Mouse (Mus musculus) midbrain, embryonic 10.5 days (tissue): ENCODE measurements around the gene Nos2. TPM values are rescaled to one million over a fixed set of nuclear protein-coding genes. Genes with fewer than 3 reads are reported as not detected.

Experiments used
- DNase-seq: peaks from one replicate; pipeline ENCODE4 v3.0.0-alpha.2; 2017; ENCODE audit warnings: low spot score
- H3K27ac ChIP-seq: fragments of 300-500 bp; sonication (generic); replicated peaks from 2 replicates; pipeline ENCODE4 v1.5.1; 2016; ENCODE audit warnings: mild to moderate bottlenecking
- H3K27me3 ChIP-seq: fragments of 300-500 bp; sonication (generic); 2 replicates; pipeline ENCODE4 v1.6.1; 2016; ENCODE audit warnings: low read depth, mild to moderate bottlenecking; ENCODE audit not compliant: poor library complexity, severe bottlenecking
- H3K36me3 ChIP-seq: fragments of 300-500 bp; sonication (generic); 2 replicates; pipeline ENCODE4 v1.6.1; 2016; ENCODE audit warnings: mild to moderate bottlenecking, moderate library complexity
- H3K4me1 ChIP-seq: fragments of 300-500 bp; sonication (generic); 2 replicates; pipeline ENCODE4 v1.6.1; 2016
- H3K4me3 ChIP-seq: fragments of 300-500 bp; sonication (generic); 2 replicates; pipeline ENCODE4 v1.5.1; 2016; ENCODE audit warnings: mild to moderate bottlenecking, moderate library complexity
- H3K9me3 ChIP-seq: fragments of 300-500 bp; sonication (generic); replicated peaks from 2 replicates; pipeline ENCODE4 v1.6.1; 2016; ENCODE audit warnings: mild to moderate bottlenecking
- WGBS: fragments of 180-500 bp; shearing (Covaris S2); methylation state at CpG from one replicate; pipeline ENCODE4 v1.1.7; 2016; 5-methylcytosine and 5-hydroxymethylcytosine counted together
- polyA plus RNA-seq: library from polyadenylated mRNA; unstranded; fragments of >200 nt; fragmentation: Nextera tagmentation; extraction: Ambion mirVana; gene quantifications from 2 replicates; pipeline ENCODE4 v1.2.1, GENCODE M21; 2016

Gene Nos2
- polyA plus RNA-seq, 1 experiment from 2014 or later, result 0.93 TPM

DNA sequence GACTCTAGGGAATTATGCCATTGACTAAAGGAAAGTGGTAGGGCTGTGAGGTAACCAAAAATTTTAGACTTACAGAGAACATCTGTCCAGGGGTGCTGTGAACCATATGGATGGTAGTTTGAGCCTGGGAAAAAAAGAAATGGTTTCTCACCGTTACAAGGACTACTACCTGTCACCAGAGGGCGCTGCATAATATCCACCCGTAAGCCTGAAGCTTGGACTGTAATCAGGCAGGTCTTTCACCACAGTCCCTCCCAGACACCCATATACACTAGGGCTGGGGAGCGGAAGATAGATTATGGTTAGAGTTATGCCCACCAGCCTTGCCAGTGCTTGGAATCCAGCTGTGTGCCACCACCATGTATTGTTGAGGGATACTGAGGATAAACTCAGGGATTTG lies 46.8 kb downstream of the Nos2 start:
- Histone ChIP-seq H3K9me3 (no peaks in the 10 kb centered on the region), H3K27ac (no peak overlapping the region), H3K4me1 (peaks cover 4% of the 10 kb centered on the region), H3K27me3 (no peaks in the 10 kb centered on the region), H3K4me3 (no peak overlapping the region), H3K36me3 (no peaks in the 10 kb centered on the region)
- WGBS, result 28% methylated on average over 4 of the region's 4 CpGs
- peak; percentile 35 for DNase-seq

DNA sequence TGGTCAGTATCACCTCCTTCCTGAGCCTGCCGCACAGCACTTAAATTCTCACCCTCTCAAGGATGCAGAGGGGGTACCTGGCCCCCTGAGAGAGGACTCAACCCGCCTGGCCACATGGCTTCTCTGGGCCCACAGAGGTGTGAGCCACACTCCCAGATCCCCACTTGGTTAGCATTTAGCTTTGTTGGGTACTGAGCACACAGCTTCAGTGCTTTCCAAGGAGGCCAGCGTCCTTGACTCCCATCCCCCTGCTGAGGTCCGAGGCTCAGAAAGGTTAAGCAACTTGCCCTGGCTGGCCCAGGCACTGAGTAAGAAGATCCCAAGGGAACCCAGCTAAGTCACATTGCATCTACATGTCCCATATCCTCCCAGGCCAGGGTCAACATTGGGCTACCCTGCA lies 47.5 kb downstream of the Nos2 start:
- DNase-seq, result no peak

DNA sequence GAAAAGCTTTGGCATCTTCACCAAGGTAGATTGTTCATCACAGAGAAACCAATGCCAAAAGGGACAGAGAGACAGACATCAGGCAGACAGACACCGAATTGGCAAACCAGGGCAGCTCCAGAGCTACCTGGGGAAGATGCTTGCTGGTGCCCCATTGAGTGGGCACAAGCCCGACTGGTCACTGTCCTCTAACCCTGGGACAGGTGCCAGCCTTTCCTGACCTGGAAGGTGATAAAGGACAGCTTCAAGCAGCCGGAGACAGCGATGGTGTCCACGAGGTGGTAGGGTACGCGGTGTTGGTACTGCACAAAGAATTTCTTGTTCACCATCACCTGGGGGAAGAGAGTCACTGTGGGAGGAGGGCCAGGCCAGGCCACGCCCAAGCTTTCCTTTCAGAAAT lies 50.5 kb downstream of the Nos2 start:
- WGBS, result 92% methylated on average over 8 of the region's 8 CpGs
- H3K27me3 ChIP-seq, result no peaks in the 10 kb centered on the region
- no peaks in the 10 kb centered on the region for H3K36me3 ChIP-seq
- H3K27ac ChIP-seq, result no peak overlapping the region
- H3K4me1 ChIP-seq, result peaks cover 21% of the 10 kb centered on the region
- H3K9me3 ChIP-seq, result no peaks in the 10 kb centered on the region
- H3K4me3 ChIP-seq, result no peak overlapping the region
- DNase-seq, result no peak

More for the DNA sequence above, 47.5 kb downstream of the Nos2 start:
- Histone ChIP-seq H3K36me3 (no peaks in the 10 kb centered on the region), H3K9me3 (no peaks in the 10 kb centered on the region), H3K4me1 (peaks cover 12% of the 10 kb centered on the region), H3K4me3 (no peak overlapping the region), H3K27ac (no peak overlapping the region), H3K27me3 (no peaks in the 10 kb centered on the region)
- WGBS, result 84% methylated on average over 4 of the region's 4 CpGs

DNA sequence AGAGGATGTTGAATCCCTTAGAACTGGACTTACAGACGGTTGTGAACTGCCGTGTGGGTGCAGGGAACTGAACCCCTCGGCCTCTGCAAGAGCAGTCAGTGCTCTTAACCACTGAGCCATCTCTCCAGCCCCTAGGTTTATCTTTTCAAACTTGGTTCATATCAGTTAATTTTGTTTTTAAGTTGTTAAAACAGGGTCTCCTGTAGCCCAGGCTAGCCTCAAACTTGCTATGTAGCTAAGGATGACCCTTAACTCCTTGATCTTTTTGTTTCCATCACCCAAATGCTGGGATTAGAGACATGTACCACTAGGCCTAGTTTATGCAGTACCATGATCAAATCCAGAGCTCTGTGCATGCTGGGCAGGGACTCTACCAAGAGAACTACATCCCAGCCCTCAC lies 51.2 kb downstream of the Nos2 start:
- H3K4me3 ChIP-seq, result no peak overlapping the region
- 94% methylated on average over 3 of the region's 3 CpGs for WGBS
- H3K4me1 ChIP-seq, result peaks cover 21% of the 10 kb centered on the region
- no peaks in the 10 kb centered on the region for H3K9me3 ChIP-seq
- H3K27me3 ChIP-seq, result no peaks in the 10 kb centered on the region
- no peak for DNase-seq
- no peak overlapping the region for H3K27ac ChIP-seq
- H3K36me3 ChIP-seq, result no peaks in the 10 kb centered on the region

DNA sequence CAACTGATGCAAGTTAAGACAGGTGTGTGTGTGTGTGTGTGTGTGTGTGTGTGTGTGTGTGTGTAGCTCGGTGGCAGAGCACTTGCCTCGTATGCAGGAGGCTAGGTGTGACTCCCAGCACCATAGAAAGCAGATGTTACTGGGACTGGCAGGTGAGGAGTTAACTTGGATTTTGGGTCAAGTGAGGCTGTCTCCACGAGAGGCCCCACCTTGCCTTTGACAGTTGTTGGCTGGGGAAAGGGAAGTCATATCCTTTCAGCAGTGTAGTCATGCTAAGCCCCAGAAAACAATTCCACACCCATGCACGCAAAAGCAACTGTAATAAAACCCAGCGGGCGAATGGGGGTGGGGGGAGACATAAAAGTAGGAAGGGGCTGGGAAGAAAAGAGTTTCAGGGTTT lies 51.7 kb downstream of the Nos2 start:
- Histone ChIP-seq H3K36me3 (no peaks in the 10 kb centered on the region), H3K4me3 (no peak overlapping the region), H3K9me3 (no peaks in the 10 kb centered on the region), H3K27me3 (no peaks in the 10 kb centered on the region), H3K4me1 (peaks cover 21% of the 10 kb centered on the region), H3K27ac (no peak overlapping the region)
- 67% methylated on average over 6 of the region's 6 CpGs for WGBS
- DNase-seq, result no peak

DNA sequence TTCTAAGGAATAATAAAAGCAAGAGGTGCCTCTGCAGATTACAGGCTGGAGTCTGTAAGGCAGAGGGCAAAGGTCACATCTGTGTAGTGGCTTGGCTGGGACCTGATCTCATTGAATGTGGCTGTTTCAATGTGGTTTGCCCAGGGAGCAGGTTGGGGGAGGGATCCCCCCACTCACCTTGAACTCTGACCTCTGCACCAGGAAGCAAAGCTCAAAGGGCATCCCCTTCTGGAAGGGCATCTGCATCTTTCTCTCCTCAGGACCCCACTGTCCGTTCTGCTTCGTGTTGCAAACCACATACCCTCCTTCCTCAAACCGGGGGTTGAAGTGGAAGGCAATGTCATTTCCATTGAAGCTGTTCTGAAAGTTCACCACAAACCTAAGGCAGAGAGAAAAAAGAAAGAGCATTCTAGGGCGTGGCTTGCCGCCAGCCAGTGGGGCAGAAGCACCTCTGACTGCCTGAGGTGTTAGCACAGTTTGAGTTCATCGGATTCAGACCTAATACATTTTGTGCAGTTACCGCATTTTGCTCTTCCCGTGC lies 52.3 kb downstream of the Nos2 start:
- Histone ChIP-seq H3K9me3 (no peaks in the 10 kb centered on the region), H3K36me3 (no peaks in the 10 kb centered on the region), H3K27me3 (no peaks in the 10 kb centered on the region), H3K4me3 (no peak overlapping the region), H3K27ac (0 out of 2 replicates have a peak overlapping the region, but pooled peaks have one; percentile 28), H3K4me1 (peaks cover 21% of the 10 kb centered on the region)
- 74% methylated on average over 8 of the region's 8 CpGs for WGBS
- peak; percentile 18 for DNase-seq

DNA sequence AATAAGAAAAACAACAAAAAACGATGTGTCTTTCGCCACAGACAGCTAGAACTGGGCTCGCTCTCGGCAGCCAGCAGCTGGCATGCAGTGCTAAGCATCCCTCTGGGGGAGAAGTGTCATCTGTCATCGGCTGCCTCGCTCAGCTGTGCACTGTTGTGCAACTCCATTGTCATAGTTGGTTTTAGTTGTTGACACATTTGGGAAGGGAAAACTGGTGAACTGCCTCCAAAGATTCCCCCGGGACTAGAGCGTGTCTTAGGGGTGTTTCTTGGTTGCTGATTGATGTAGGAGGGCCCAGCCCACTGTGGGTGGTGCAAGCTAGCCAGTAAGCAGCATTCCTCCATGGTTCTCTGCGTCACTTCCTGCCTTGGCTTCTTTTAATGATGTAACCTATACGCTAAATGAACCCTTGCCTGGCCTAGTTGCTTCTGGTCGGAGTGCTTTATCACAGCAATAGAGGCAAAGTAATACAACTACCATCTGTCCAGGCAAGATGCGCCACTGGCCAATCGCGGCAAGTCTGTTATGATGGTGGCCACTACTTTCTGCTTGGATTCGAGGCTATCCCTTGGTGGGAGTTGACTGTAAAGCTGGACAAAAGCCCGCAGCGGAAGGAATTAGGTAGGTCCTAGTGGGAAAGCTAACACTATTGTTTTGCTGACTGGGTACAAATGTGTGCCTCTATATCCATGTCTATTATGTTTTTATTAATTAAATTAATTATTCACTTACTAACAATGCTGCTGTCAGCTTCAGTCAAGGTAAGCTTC lies 53.0 kb downstream of the Nos2 start:
- 78% methylated on average over 17 of the region's 17 CpGs for WGBS
- no peak overlapping the region for H3K27ac ChIP-seq
- DNase-seq, result no peak

DNA sequence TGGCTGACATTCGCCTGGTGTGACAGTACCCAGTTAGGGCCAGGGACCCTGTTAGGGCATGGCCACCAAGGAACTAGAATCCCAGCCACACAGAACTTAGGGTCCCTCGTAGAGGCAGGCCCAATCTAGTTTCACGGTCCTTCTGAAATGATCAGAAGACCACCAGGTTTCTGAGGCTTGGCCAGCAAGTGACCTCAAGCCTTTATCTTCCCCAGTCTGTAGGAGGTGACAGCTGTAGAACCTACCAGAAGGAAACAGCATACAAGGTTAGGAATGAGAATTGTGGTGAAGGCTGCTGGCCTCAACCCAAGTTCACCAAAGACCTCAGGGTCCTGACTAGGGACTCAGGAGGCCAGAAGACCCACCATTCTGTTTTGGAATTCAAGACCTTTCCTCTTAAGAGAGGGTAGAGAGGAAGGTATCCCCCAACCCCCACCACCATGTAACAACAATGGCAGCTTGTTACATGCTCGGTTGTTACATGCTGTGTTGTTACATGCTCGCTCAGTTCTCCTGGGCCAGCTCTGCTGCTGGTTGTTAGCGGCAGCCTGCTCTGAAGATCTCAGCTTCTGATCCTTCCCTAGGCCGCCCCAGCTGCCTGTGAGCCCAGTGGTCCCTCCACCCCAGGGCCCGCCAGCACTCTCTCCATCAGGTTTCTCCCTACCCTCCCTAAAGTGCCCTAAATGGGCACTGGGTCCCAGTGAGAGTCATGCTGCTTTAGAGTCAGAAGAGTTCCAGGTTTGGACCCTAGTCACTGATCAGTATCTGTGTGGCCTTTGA lies 56.3 kb downstream of the Nos2 start:
- Histone ChIP-seq H3K36me3 (no peaks in the 10 kb centered on the region), H3K4me1 (peaks cover 21% of the 10 kb centered on the region), H3K27ac (no peak overlapping the region), H3K4me3 (no peak overlapping the region), H3K9me3 (no peaks in the 10 kb centered on the region), H3K27me3 (no peaks in the 10 kb centered on the region)
- WGBS, result 82% methylated on average over 8 of the region's 8 CpGs
- DNase-seq, result no peak

More for the DNA sequence above, 53.0 kb downstream of the Nos2 start:
- Histone ChIP-seq H3K36me3 (no peaks in the 10 kb centered on the region), H3K4me3 (no peak overlapping the region), H3K27me3 (no peaks in the 10 kb centered on the region), H3K4me1 (peaks cover 21% of the 10 kb centered on the region), H3K9me3 (no peaks in the 10 kb centered on the region)

DNA sequence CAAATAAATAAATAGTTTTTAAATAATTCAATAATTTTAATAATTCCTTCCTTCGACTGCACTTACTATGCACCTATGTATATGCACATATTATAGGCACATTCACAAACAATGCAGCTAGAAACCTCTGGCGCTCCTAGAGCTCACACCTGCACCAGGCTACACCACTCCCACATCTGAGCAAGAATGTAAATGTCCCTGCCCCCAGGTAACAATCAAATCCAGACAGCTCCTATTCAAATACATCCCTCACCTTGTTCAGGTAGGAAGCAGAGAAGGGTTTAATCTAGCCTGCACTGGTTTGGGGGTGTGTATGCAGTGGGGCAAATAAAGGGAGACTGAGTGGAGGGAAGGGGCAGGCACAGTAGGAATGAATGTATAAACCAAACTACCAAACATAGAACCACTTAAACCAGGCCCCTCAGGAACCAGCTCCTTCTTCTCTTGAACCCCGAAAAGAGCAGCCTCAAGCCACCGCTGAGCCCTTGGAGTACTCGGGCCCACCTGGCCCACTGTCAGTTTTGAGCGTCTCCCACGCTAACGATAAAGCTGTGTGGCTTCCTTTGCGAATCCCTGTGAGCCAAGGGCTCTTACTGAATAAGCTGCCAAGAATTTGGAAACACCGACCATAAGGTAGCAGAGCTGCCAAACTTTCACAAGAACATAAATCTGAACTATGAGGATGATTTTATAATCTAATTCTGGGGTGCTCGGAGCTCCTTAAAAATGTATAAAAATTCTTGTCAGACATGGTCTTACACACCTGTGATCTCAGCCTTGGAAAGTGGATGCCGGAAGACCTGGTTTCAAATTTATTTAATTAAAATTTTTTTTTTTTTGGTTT lies 57.8 kb downstream of the Nos2 start:
- H3K27me3 ChIP-seq, result no peaks in the 10 kb centered on the region
- H3K4me3 ChIP-seq, result no peak overlapping the region
- no peaks in the 10 kb centered on the region for H3K9me3 ChIP-seq
- 87% methylated on average over 12 of the region's 12 CpGs for WGBS
- DNase-seq, result no peak
- no peaks in the 10 kb centered on the region for H3K36me3 ChIP-seq
- no peak overlapping the region for H3K27ac ChIP-seq
- peaks cover 7% of the 10 kb centered on the region for H3K4me1 ChIP-seq

DNA sequence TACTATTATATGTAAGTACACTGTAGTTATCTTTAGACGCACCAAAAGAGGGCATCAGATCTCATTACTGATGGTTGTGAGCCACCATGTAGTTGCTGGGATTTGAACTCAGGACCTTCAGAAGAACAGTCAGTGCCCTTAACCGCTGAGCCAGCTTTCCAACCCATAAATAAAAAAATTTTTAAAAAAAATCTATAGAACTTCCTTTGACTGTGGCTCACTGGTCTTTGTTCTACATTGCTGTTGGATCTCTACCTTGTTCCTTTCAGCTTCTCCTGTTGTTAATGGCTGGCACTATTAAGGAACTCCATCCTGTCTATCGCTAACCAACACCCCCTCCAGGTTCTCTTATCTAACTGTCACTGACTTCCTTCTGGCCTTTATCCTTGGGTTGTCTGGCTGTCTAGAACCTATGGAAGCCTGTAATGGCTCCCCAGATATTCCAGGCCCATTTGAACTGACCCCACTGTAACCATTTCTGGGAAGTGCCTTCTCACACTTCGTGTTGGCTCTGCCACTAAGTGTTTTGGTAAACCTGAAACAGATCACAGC lies 59.6 kb downstream of the Nos2 start:
- Histone ChIP-seq H3K27me3 (no peaks in the 10 kb centered on the region), H3K27ac (no peak overlapping the region), H3K9me3 (no peaks in the 10 kb centered on the region), H3K4me1 (no peaks in the 10 kb centered on the region), H3K4me3 (no peak overlapping the region), H3K36me3 (no peaks in the 10 kb centered on the region)
- WGBS, result 85% methylated on average over 4 of the region's 4 CpGs
- DNase-seq, result no peak

DNA sequence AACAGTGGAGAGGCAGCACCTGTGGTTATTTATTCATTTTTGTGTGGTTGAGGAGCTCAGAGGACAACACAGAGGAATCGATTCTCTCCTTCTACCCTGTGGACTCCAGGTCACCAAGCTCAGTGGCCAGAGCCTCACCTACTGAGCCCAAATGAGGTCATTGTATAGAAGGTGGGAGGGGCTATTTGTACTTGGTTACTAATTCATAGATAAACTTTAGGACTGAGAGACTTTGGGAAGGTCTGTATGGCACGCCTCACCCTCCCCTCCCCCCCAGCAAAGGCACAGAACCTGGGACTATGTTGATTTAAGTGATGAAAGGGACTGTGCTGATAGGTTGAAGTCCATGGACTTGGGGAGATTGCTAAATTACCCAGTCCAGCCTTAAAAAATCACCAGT lies 61.5 kb downstream of the Nos2 start:
- H3K36me3 ChIP-seq, result no peaks in the 10 kb centered on the region
- H3K27ac ChIP-seq, result no peak overlapping the region
- DNase-seq, result no peak
- H3K9me3 ChIP-seq, result no peaks in the 10 kb centered on the region
- 85% methylated on average over 2 of the region's 2 CpGs for WGBS
- no peaks in the 10 kb centered on the region for H3K27me3 ChIP-seq
- H3K4me1 ChIP-seq, result no peaks in the 10 kb centered on the region
- no peak overlapping the region for H3K4me3 ChIP-seq
